Mouse (Mus musculus): ENCODE data around the gene Nat8f1.

DNA sequence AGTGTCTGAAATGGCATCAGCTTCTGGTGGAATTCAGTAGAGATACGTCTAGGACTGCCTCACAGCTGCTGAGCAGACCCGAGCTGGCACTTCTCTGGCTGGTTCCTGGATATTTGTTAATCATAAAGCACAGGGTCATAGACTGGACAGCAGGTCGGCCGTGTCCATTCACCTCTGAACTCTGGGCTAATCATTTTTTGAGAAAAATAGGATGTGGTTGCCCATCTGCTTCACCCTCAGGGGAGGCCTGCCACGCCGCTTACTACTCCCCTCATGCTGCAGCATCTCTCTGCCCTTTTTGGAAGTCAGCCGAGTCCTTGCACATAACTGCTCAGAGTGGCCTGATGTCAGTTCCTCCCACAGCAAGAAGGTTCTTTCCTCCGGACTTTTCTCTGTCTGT lies 18.6 kb upstream of the Nat8f1 start:
- TF ChIP-seq POLR2A (IDR thresholded peaks at IDR 0.05; ENCODE audit: low read depth, low read length) = no peak
- no peak for TF ChIP-seq CTCF (IDR thresholded peaks at IDR 0.05; ENCODE audit: borderline replicate concordance, insufficient read depth, low read length)
